Comparison of ENCODE assay signal across 8 mouse cellular contexts in the genomic region with DNA sequence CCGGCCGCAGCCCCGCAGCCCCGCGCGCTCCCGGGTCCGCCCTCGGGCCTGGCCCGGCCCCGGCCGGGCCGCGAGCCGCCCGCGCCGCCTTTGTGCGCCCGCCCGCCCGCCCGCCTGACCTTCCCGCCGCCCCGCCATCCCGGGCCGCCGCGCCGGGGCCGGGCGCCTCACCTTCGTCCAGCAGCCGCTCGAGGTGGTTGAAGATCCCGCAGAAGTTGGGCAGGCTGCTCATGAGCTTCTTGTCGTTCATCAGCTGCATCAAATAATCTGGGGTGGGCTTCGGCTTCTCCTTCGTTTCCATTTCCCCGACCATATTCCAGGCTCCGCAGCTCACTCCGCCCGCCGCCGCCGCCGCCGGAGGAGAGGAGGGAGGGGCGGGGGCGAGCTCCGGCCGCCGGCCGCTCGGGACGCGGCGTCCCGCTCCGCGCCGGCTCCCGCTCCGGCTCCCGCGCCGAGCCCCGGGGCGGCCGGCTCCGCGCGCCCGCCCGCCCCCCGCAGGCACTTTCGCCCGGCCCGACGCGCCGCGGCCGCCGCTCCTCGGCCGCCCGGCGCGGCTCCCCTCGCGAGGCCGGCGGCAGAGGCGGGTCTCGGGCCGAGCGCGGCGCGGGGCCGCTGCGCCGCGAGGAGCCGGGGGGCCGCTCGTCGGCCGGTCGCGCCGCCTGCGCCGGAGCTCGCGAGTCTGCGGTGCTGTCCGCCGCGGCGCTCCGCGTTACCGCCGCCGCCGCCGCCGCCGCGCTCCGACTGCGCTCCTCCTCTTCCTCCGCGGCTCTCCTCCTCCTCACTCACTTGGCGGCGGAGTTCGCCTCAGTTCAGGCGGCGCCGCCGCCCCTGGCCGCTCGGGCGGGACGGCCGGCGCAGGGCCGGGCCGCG. TPM values are rescaled to one million over a fixed set of nuclear protein-coding genes. Genes with fewer than 3 reads are reported as not detected.
DNase-seq lines count a peak whose midpoint lies in the region; ATAC-seq lines count a peak whose summit lies in the region.

No protein-coding gene starts in this region.

- DNase-seq in frontal cortex, postnatal 25 days (ENCODE audit: low spot score in 2 of 2) = no peak
- peak; percentile 78 for DNase-seq in gastrocnemius, postnatal 25 days
- DNase-seq in left cerebral cortex, postnatal 4 days = peak; percentile 73
- peak; percentile 69 for DNase-seq in mesoderm, embryonic 11.5 days (ENCODE audit: low read depth, low spot score)
- peak; percentile 49 for DNase-seq in spleen, adult 12 weeks (ENCODE audit: low spot score)

- ATAC-seq in frontal cortex, adult (ENCODE audit: low TSS enrichment) = peak; percentile 62; the same call in 1 of the 2 replicates
- peak; percentile 40; the same call in 1 of the 2 replicates for ATAC-seq in common myeloid progenitor, adult 5-6 weeks (replicated peaks; ENCODE audit: low read depth, poor library complexity, severe bottlenecking)
- peak; percentile 66 for ATAC-seq in inflammation-experienced regulatory T-cells, adult 6 months

- intact Hi-C loops in left cerebral cortex, postnatal 4 days (cut with DNase I) = loop anchor here (5.0 kb wide), 1 partner anchor 704 kb away; no protein-coding TSS in a partner anchor

RNA-seq across cellular contexts. Expression of a gene that starts 0.9 kb away (rescaled TPM):
- 67.2 and 79.6 TPM in 2 replicates for total RNA-seq in common myeloid progenitor, adult 5-6 weeks (2017)
- 100 to 1,000 TPM; 235 to 264 TPM for total RNA-seq in gastrocnemius, postnatal 25 days (2021)
- polyA plus RNA-seq in inflammation-experienced regulatory T-cells, adult 6 months (2017; shearing (Covaris generic)) = 10 to 100 TPM in 2 of 3 experiments, 1 to 10 TPM in 1; 9.6 to 17.0 (median 15.1) TPM
- 100 to 1,000 TPM; 247 to 250 TPM for total RNA-seq in left cerebral cortex, postnatal 4 days (2021)

Comparison
In these comparisons a context has a peak if more than half of its experiments do, and no peak if none do; other contexts are left out.
1. DNase-seq: peak in gastrocnemius, postnatal 25 days (single experiment), left cerebral cortex, postnatal 4 days (single experiment), mesoderm, embryonic 11.5 days (single experiment) and spleen, adult 12 weeks (single experiment); none in frontal cortex, postnatal 25 days (0 of 2).
2. Peak in every context shown above with its lines, with median percentiles within 50 percentile points of each other: ATAC-seq.